Mouse (Mus musculus) liver, postnatal 0 days (tissue): ENCODE results near the gene Tmem54. TPM values are rescaled to one million over a fixed set of nuclear protein-coding genes. Genes with fewer than 3 reads are reported as not detected.

Experiments used
- ATAC-seq: fragments of 200-750 bp; cut with Nextera tagmentation; 2 replicates; pipeline ENCODE4 v1.8.0; 2017; ENCODE audit warnings: mild to moderate bottlenecking, moderate library complexity
- DNase-seq: peaks from one replicate; pipeline ENCODE4 v3.0.0-alpha.2; 2016
- H3K27ac ChIP-seq: fragments of 300-500 bp; sonication (generic); 2 replicates; pipeline ENCODE4 v1.5.1; 2014; ENCODE audit warnings: antibody characterized with exemption, moderate library complexity, mild to moderate bottlenecking, low read depth
- H3K27me3 ChIP-seq: fragments of 300-500 bp; sonication (generic); 2 replicates; pipeline ENCODE4 v1.6.1; 2014; ENCODE audit warnings: low read length, control low read depth, mixed read lengths; ENCODE audit not compliant: insufficient read depth
- H3K36me3 ChIP-seq: fragments of 300-500 bp; sonication (generic); replicated peaks from 2 replicates; pipeline ENCODE4 v1.6.1; 2014; ENCODE audit warnings: mild to moderate bottlenecking, control low read depth, low read length, moderate library complexity, mixed read lengths; ENCODE audit not compliant: insufficient read depth
- H3K4me1 ChIP-seq: fragments of 300-500 bp; sonication (generic); 2 replicates; pipeline ENCODE4 v1.6.1; 2014; ENCODE audit warnings: antibody characterized with exemption, mild to moderate bottlenecking, control low read depth; ENCODE audit not compliant: insufficient read depth
- H3K4me2 ChIP-seq: fragments of 300-500 bp; sonication (generic); 2 replicates; pipeline ENCODE4 v1.6.1; 2014; ENCODE audit warnings: low read depth, mild to moderate bottlenecking, low read length, moderate library complexity, mixed read lengths
- H3K4me3 ChIP-seq: fragments of 300-500 bp; sonication (generic); 2 replicates; pipeline ENCODE4 v1.5.1; 2014; ENCODE audit warnings: low read depth, low read length
- H3K9ac ChIP-seq: fragments of 300-500 bp; sonication (generic); replicated peaks from 2 replicates; pipeline ENCODE4 v1.6.1; 2014; ENCODE audit warnings: mild to moderate bottlenecking, moderate library complexity
- H3K9me3 ChIP-seq: fragments of 300-500 bp; sonication (generic); 2 replicates; pipeline ENCODE4 v1.6.1; 2016; ENCODE audit warnings: mild to moderate bottlenecking, control low read depth, low read length, mixed read lengths
- CTCF ChIP-seq: sonication (generic); IDR thresholded peaks from 2 replicates; pipeline ENCODE4 v1.5.1; 2016; ENCODE audit warnings: antibody characterized with exemption, low read depth
- EP300 ChIP-seq: IDR thresholded peaks from 2 replicates; pipeline ENCODE4 v1.6.1; 2016; ENCODE audit warnings: antibody characterized with exemption, low read depth, mild to moderate bottlenecking
- WGBS: fragments of 180-500 bp; shearing (Covaris S2); extraction: QIAGEN DNeasy Blood & Tissue Kit; methylation state at CpG from one replicate; pipeline ENCODE4 v1.1.7; 2014; ENCODE audit not compliant: insufficient replicate concordance; 5-methylcytosine and 5-hydroxymethylcytosine counted together
- polyA plus RNA-seq: library from polyadenylated mRNA; unstranded; fragments of >200 nt; fragmentation: Nextera tagmentation; extraction: Ambion mirVana; gene quantifications from 2 replicates; pipeline ENCODE4 v1.2.1, GENCODE M21; 2015

Gene Tmem54
- polyA plus RNA-seq, 1 experiment from 2014 or later: 0.26 TPM

DNA sequence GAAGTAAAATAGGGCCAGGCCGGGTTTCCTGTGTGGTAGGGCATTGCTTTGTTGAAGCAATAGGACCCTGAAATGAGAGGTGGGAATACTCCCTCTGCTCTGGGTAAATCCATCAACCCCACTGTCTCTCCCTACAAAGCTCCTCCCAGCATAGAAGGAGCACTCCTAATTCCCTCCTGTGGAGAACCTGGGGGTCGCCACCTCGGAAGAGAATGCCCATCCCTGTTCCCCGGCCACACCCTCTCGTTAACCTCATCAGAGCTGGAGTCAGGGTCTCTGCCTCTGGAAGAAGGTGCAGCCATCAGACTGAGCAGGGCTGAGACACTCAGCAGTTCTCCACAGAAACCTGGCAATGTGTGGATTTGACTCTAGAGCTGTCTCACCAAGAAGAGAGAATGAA is 17.5 kb upstream of the Tmem54 start:
- Histone ChIP-seq H3K36me3 (peaks cover 6% of the 10 kb centered on the region), H3K27ac (no peak overlapping the region), H3K27me3 (0 out of 2 replicates have a peak, but pooled peaks cover 2% of the 10 kb centered on the region), H3K4me1 (no peaks in the 10 kb centered on the region), H3K4me2 (no peak overlapping the region), H3K4me3 (no peak overlapping the region), H3K9me3 (no peaks in the 10 kb centered on the region), H3K9ac (no peak overlapping the region)
- TF ChIP-seq CTCF (no peak), EP300 (no peak)
- WGBS: 53% methylated on average over 5 of the region's 5 CpGs
- no peak for DNase-seq
- no peak for ATAC-seq

DNA sequence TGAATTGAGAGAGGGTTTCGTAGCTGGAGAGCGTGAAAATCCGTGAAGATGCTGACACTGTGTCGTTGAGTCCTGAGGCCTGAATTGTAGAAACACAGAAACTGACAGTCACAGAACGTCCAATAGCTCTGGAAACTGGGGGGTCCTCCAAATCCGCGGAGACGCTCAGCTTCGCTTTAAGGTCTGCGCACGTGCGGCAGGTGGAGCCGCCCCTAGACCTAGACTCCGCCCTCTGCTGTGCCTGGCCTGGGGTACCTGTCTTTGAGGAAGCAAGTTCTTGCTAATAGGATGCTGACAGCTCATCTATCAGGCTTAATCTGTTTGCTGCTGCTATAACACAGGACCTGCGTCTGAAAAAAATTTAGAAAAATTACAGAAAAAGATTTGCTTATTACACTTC is 10.1 kb upstream of the Tmem54 start:
- WGBS: 23% methylated on average over 15 of the region's 15 CpGs
- no peaks in the 10 kb centered on the region for H3K9me3 ChIP-seq
- no peaks in the 10 kb centered on the region for H3K27me3 ChIP-seq
- no peak overlapping the region for H3K4me2 ChIP-seq
- no peak for DNase-seq
- H3K4me3 ChIP-seq: no peak overlapping the region
- no peak for ATAC-seq
- no peak overlapping the region for H3K27ac ChIP-seq
- H3K9ac ChIP-seq: no peak overlapping the region
- TF ChIP-seq EP300: no peak
- TF ChIP-seq CTCF: no peak
- no peaks in the 10 kb centered on the region for H3K36me3 ChIP-seq
- H3K4me1 ChIP-seq: no peaks in the 10 kb centered on the region; the same call in 1 of the 2 replicates

DNA sequence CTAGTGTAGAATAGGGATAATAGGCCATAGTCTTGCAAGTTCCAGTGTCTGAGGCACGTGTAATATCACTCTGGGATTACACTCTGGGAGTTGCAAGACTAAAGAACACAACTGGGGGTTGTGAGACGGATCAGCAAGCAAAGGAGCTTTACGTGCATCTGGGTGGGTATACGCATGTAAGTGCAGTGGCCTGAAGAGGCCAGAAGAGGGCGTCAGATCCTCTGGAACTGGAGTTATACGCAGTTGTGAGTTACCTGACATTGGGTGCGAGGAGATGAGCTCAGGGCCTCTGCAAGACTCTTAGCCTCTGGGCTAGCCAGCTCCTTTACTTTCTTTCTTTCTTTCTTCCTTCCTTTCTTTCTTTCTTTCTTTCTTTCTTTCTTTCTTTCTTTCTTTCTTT is 8.3 kb upstream of the Tmem54 start:
- Histone ChIP-seq H3K4me2 (no peak overlapping the region), H3K4me3 (no peak overlapping the region), H3K27ac (no peak overlapping the region), H3K36me3 (no peaks in the 10 kb centered on the region), H3K27me3 (no peaks in the 10 kb centered on the region), H3K4me1 (no peaks in the 10 kb centered on the region; the same call in 1 of the 2 replicates), H3K9ac (no peak overlapping the region), H3K9me3 (no peaks in the 10 kb centered on the region)
- 81% methylated on average over 7 of the region's 7 CpGs for WGBS
- ATAC-seq (no peak), DNase-seq (no peak)
- no peak; the same call in 1 of the 2 replicates for TF ChIP-seq CTCF
- TF ChIP-seq EP300: no peak

DNA sequence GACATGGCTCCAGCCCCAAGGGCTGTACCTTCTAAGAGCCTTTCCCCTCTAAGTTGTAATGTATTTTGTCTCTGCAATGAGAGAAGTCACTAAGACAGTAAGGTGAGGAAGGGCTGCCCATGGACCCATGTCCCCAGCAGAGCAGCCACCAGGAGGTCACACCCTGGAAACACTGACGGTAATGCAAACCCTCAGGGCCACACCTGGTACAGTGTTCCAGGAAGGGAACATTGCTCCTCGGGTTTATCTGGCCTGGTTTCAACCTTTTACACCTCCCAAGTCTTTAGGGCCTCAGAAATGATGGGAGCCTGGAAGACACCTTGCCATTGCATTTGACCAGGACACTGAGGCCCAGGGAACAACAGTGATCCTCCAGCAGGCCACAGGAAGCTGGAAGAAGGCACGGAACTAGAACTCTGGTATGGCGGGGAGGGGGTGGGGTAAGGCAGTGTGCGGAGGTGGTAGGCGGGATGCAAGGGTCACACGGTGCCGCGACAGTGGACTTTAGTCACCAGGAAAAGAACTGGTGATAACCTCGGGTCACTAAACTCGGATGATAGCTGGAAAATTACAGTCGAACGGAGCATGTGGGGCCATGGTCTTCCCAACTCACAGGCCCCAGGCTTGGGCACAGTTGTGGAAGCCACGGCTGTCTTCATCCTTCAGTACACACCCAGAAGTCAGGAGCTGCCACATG is 3.1 kb upstream of the Tmem54 start:
- TF ChIP-seq EP300: no peak
- TF ChIP-seq CTCF: no peak
- H3K36me3 ChIP-seq: no peaks in the 10 kb centered on the region
- DNase-seq: no peak
- WGBS: 42% methylated on average over 14 of the region's 14 CpGs
- H3K4me3 ChIP-seq: no peak overlapping the region
- H3K27me3 ChIP-seq: peaks cover 17% of the 10 kb centered on the region
- H3K4me2 ChIP-seq: no peak overlapping the region
- H3K27ac ChIP-seq: no peak overlapping the region
- ATAC-seq: peak; percentile 68
- no peaks in the 10 kb centered on the region for H3K9me3 ChIP-seq
- H3K9ac ChIP-seq: no peak overlapping the region
- no peaks in the 10 kb centered on the region; the same call in 1 of the 2 replicates for H3K4me1 ChIP-seq

DNA sequence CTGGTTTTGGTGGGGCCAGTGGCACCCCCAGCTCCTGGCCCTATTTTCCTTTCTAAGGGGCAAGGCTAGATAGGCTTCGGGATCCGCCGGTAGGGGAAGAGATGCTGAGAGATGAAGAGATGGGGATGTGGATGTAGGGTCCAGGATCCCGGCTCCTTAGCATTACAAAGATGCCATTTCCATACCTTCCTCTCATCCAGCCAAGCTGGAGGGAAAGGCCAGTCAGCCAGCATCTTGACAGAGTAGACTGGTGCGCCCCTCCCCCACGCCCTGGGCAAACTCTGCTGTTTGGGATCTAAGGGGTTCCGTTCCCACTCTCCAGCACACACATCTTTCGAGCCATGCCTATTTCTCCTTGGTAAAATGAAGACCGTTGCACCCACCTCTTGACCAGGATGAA is 725 bp downstream of the Tmem54 start:
- DNase-seq (no peak), ATAC-seq (no peak)
- no peak overlapping the region for H3K9ac ChIP-seq
- H3K27me3 ChIP-seq: peaks cover 17% of the 10 kb centered on the region
- H3K27ac ChIP-seq: no peak overlapping the region
- TF ChIP-seq CTCF: no peak
- TF ChIP-seq EP300: no peak
- H3K4me1 ChIP-seq: peaks cover 3% of the 10 kb centered on the region; the same call in 1 of the 2 replicates
- no peak overlapping the region for H3K4me2 ChIP-seq
- no peaks in the 10 kb centered on the region for H3K36me3 ChIP-seq
- no peaks in the 10 kb centered on the region for H3K9me3 ChIP-seq
- 36% methylated on average over 9 of the region's 9 CpGs for WGBS
- no peak overlapping the region for H3K4me3 ChIP-seq

DNA sequence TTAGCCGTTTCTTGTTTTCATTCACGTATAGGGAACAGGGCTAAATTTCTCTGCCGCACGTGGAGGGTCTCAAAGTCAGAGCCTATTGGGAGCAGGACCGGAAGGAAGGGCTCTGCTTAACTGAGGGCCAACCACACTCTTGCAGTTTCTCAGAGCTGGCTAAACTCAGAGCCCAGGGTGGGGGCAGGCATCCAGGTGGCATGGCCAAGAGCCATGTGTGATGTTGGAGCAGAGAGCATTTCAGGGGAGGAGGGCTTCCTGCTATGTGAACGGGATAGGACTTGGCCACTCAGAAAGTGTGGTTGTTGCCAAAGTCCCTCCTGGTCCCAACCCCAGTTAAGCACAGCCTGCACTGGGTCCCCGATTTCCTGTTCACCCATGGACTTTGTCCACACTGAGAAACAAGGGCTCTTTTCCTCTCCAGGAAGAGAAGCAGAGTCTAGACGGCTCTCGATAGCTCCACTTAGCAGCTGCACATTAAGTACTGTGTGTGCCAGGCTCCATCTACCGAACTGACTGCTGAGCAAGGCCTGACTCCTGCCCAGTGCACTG is 2.1 kb downstream of the Tmem54 start:
- H3K27me3 ChIP-seq: peaks cover 17% of the 10 kb centered on the region
- H3K36me3 ChIP-seq: no peaks in the 10 kb centered on the region
- H3K9ac ChIP-seq: no peak overlapping the region
- no peak for ATAC-seq
- H3K9me3 ChIP-seq: no peaks in the 10 kb centered on the region
- H3K4me1 ChIP-seq: peaks cover 3% of the 10 kb centered on the region; the same call in 1 of the 2 replicates
- TF ChIP-seq CTCF (no peak), EP300 (no peak)
- DNase-seq: no peak
- no peak overlapping the region for H3K4me3 ChIP-seq
- WGBS: 56% methylated on average over 10 of the region's 10 CpGs
- no peak overlapping the region for H3K4me2 ChIP-seq
- no peak overlapping the region for H3K27ac ChIP-seq
